Mouse (Mus musculus) lung, adult 2 months (tissue): ENCODE measurements at regions not wholly inside any gene's neighbourhood (a gene's known extent, or its start where the extent isn't known, plus 50 kb on each side); places are given as distances from the start of the nearest gene placed in this dataset.

Experiments used
- CTCF ChIP-seq: fragments of 200-500 bp; IDR thresholded peaks from 2 replicates; pipeline ENCODE4 v1.5.1; 2011; ENCODE audit warnings: mild to moderate bottlenecking, low read length, control low read depth; ENCODE audit not compliant: insufficient read depth
- POLR2A ChIP-seq: fragments of 200-500 bp; IDR thresholded peaks from 2 replicates; pipeline ENCODE4 v1.6.1; 2011; ENCODE audit warnings: low read depth, mild to moderate bottlenecking, control low read depth, low read length, borderline replicate concordance; ENCODE audit errors: extremely low read depth

DNA sequence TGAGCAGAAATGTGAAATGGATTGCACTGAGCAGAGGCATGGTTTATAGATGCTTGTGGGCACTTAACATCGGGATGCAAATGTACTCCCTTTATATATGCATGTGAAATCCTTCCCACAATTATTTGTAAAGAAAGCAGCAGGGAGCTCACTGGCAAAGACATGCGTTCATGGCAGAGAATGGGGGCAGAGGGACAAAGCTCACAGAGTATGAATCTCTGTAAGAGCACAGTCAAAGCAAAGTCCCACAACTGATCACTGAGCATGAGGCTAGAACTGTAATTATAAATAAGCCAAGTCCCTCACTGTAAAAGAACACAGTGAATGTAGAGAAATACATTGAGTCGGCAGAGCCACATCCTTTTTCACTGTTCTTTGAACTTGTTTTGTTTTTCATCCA is 285.6 kb upstream of the Tbc1d2b start:
- no peak for TF ChIP-seq CTCF
- no peak for TF ChIP-seq POLR2A
